Comparison of ENCODE assay signal across 11 mouse cellular contexts in the genomic region with DNA sequence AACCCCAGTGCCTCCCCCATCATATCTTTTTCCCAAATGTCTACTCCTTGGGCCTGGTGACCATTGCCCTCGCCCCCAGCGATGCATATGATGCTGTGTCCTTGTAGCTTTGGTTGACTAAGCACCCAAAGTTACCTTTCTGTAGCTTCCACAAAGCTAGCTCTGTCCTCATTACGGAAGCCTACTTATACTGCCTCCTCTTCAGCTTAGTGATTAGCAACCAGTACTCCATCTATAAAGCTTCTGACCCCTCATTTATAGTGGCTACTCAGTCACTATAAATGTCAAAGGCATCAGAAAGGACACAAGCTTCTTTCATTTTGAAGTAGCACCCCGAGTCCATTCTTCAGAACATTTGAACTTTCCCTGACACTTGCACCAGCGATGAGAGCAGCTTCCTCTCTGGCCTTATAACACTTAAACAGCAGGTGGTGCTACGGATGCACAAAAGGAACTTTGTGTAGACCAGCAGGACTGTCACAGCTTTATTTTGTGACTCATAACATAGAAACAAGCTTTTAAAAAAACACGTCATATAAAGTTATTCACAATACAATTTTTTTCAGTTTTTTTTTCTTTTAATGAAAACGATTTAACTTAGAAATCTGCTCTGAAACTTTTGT. TPM values are rescaled to one million over a fixed set of nuclear protein-coding genes. Genes with fewer than 3 reads are reported as not detected.
A peak's percentile ranks its signal among the peaks of the same experiment; 100 is the strongest.
DNase-seq lines count a peak whose midpoint lies in the region; TF ChIP-seq lines count a peak whose summit lies in the region.
"Had no signal": no experiment of that assay in that cellular context is flagged by ENCODE, and none has a peak within 500 bp of the region (broad histone marks: within the 10 kb centered on the region; RNA-seq: fewer than 3 reads in every experiment).

No protein-coding gene starts in this region.

- peak; percentile 25 to 29 for DNase-seq in cerebellum, postnatal 14 days
- DNase-seq in cerebellum, adult 11-12 months = no peak
- peak; percentile 22 to 32 for DNase-seq in layer of hippocampus, adult 2 months (ENCODE audit: low spot score in 2 of 2)
- DNase-seq in layer of hippocampus, adult 11-12 months (ENCODE audit: low spot score) = no peak
- peak; percentile 41 for DNase-seq in R1 (ENCODE audit: low read depth, low spot score)
- peak; percentile 41 for DNase-seq in lung, postnatal 36 days
- DNase-seq in spleen, postnatal 10 days (ENCODE audit: low spot score in 2 of 2) = no peak
- DNase-seq in right cerebral cortex, postnatal 14 days = no peak
- DNase-seq: gastrocnemius, postnatal 25 days; thymus, postnatal 4 days had no signal

- no peak overlapping the region for H3K27ac ChIP-seq in layer of hippocampus, adult 2 months

- H3K4me3 ChIP-seq in layer of hippocampus, adult 2 months = no peak overlapping the region

- peak; percentile 76 for TF ChIP-seq CTCF in layer of hippocampus, adult 2 months (conservative IDR thresholded peaks at IDR 0.05)

RNA-seq across cellular contexts. Expression of gene Nipsnap3b, which starts 18.8 kb away (rescaled TPM):
- 10 to 100 TPM; 15.5 to 17.7 TPM for total RNA-seq in layer of hippocampus, adult 2 months (2021)

RNA-seq across cellular contexts. Expression of gene Nipsnap3a, which starts 41.4 kb away (rescaled TPM):
- not detected for total RNA-seq in layer of hippocampus, adult 2 months (2021)
- total RNA-seq: gastrocnemius, postnatal 25 days; left cerebral cortex, postnatal 25 days had no signal

Comparison
In these comparisons a context has a peak if more than half of its experiments do, and no peak if none do; other contexts are left out.
1. DNase-seq: peak in cerebellum, postnatal 14 days (2 of 2), layer of hippocampus, adult 2 months (2 of 2), R1 (single experiment) and lung, postnatal 36 days (single experiment); none in cerebellum, adult 11-12 months (single experiment), layer of hippocampus, adult 11-12 months (single experiment), spleen, postnatal 10 days (0 of 2) and right cerebral cortex, postnatal 14 days (single experiment).